Mouse (Mus musculus): ENCODE results near the gene Pcx.

Gene Pcx

GRCm38 (mm10) chr19:4496535-4497262 lies 13.6 kb upstream of the Pcx start:
- no peak for DNase-seq (ENCODE audit: low spot score)

- peak; percentile 76 for DNase-seq (ENCODE audit: low spot score)
Observed at GRCm38 (mm10) chr19:4497263-4497973, 12.9 kb upstream of the Pcx start.

- no peak for DNase-seq (ENCODE audit: low spot score)
Observed at GRCm38 (mm10) chr19:4498062-4498933, 12.0 kb upstream of the Pcx start, which contains the start of gene 2010003K11Rik. TSS of gene 2010003K11Rik (minus strand) at chr19:4498583.

GRCm38 (mm10) chr19:4502701-4503100 lies 7.6 kb upstream of the Pcx start:
- no peak for DNase-seq (ENCODE audit: low spot score)

GRCm38 (mm10) chr19:4504830-4505229 lies 5.4 kb upstream of the Pcx start:
- DNase-seq (ENCODE audit: low spot score): no peak

- no peak for DNase-seq (ENCODE audit: low spot score)
Observed at GRCm38 (mm10) chr19:4507746-4508145, 2.5 kb upstream of the Pcx start.

- DNase-seq (ENCODE audit: low spot score): no peak
Observed at GRCm38 (mm10) chr19:4511116-4511841, 1.0 kb downstream of the Pcx start.

GRCm38 (mm10) chr19:4513236-4513858 lies 3.1 kb downstream of the Pcx start:
- DNase-seq (ENCODE audit: low spot score): no peak

- no peak for DNase-seq (ENCODE audit: low spot score)
Observed at GRCm38 (mm10) chr19:4515746-4516145, 5.5 kb downstream of the Pcx start.

GRCm38 (mm10) chr19:4516288-4516687 lies 6.0 kb downstream of the Pcx start:
- no peak for DNase-seq (ENCODE audit: low spot score)

- no peak for DNase-seq (ENCODE audit: low spot score)
Observed at GRCm38 (mm10) chr19:4517483-4517882, 7.2 kb downstream of the Pcx start.

- no peak for DNase-seq (ENCODE audit: low spot score)
Observed at GRCm38 (mm10) chr19:4521426-4522050, 11.3 kb downstream of the Pcx start.

GRCm38 (mm10) chr19:4534646-4535045 lies 24.4 kb downstream of the Pcx start:
- no peak for DNase-seq (ENCODE audit: low spot score)

GRCm38 (mm10) chr19:4535922-4536321 lies 25.6 kb downstream of the Pcx start:
- no peak for DNase-seq (ENCODE audit: low spot score)

GRCm38 (mm10) chr19:4536606-4537005 lies 26.3 kb downstream of the Pcx start:
- DNase-seq (ENCODE audit: low spot score): no peak

GRCm38 (mm10) chr19:4540263-4540662 lies 30.0 kb downstream of the Pcx start:
- DNase-seq (ENCODE audit: low spot score): no peak

- DNase-seq (ENCODE audit: low spot score): no peak
Observed at GRCm38 (mm10) chr19:4540992-4541391, 30.7 kb downstream of the Pcx start.

GRCm38 (mm10) chr19:4542081-4542480 lies 31.8 kb downstream of the Pcx start:
- no peak for DNase-seq (ENCODE audit: low spot score)

- DNase-seq (ENCODE audit: low spot score): no peak
Observed at GRCm38 (mm10) chr19:4545091-4545490, 34.8 kb downstream of the Pcx start.

GRCm38 (mm10) chr19:4545841-4546240 lies 35.6 kb downstream of the Pcx start:
- DNase-seq (ENCODE audit: low spot score): no peak

GRCm38 (mm10) chr19:4547801-4548200 lies 37.5 kb downstream of the Pcx start:
- DNase-seq (ENCODE audit: low spot score): no peak
